Mouse (Mus musculus) ES-E14 (cell line): Measurements from ENCODE around the gene Tfpi2.

Experiments used
- CHD2 ChIP-seq: IDR thresholded peaks from 2 replicates; pipeline ENCODE4 v1.6.1; 2014; ENCODE audit warnings: mild to moderate bottlenecking, low read depth, low read length, inconsistent platforms
- HCFC1 ChIP-seq: IDR thresholded peaks from 2 replicates; pipeline ENCODE4 v1.6.1; 2012; ENCODE audit warnings: low read length, inconsistent platforms, borderline replicate concordance; ENCODE audit not compliant: insufficient read depth
- MAFK ChIP-seq: IDR thresholded peaks from 2 replicates; pipeline ENCODE4 v1.6.1; 2014; ENCODE audit warnings: mild to moderate bottlenecking, low read depth, low read length, inconsistent platforms; ENCODE audit not compliant: insufficient read depth
- ZC3H11A ChIP-seq: IDR thresholded peaks from 2 replicates; pipeline ENCODE4 v1.6.1; 2012; ENCODE audit warnings: low read depth, mild to moderate bottlenecking, inconsistent platforms, low read length, borderline replicate concordance
- ZNF384 ChIP-seq: IDR thresholded peaks from 2 replicates; pipeline ENCODE4 v1.6.1; 2012; ENCODE audit warnings: low read depth, low read length, inconsistent platforms

- TF ChIP-seq ZNF384 = no peak
- TF ChIP-seq ZC3H11A = no peak
- TF ChIP-seq MAFK = no peak
- no peak for TF ChIP-seq CHD2
- no peak for TF ChIP-seq HCFC1
Observed at GRCm38 (mm10) chr6:4009548-4009947, 20.8 kb upstream of the Tfpi2 start.
